In the genomic region with DNA sequence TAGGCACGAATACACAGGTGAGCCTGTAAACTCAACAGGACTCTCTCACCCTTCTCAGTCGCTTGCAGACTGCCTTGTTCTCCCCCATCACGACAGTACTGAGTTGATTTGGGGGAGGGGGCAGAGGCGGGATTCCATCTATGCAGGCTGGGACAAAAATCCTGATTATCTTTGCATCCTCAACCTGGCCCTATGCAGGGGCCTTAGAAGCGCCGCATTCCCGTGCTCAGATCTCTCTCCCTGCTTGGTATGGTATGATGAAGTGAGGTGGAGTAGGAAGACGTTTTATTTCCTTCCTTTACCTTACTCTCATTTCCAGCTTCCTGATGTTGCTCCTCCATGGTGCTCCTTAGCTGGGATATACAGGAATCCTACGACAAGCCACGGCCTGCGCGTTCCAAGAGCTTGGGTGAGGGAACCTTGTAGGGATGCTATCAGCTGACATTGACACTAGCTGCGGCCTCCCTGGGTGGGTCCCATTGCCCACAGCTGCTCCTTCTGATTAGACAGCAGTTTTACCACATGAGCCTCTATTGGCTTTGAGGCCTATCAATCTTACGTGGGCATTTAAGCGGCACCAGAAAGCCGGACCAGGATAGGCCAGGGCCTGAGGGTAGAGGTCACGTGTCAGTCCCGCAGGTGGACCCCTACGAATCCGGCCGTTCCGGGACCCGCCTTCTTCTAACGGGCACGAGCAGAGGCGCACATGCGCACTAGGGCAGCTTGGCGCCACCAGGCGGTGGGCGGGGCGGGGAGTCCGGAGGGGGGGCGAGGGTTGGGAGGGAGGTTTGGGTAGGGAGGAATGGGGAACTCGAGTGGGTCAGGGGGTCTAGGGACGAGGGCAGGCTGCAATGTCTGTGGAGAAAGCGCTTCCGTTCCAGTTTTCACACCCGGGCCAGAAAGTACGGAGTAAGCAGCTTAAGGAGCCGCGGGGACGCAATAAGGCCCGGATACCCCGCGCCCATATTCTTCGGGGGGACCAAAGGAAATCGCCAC, we compare ENCODE assay signal across 8 mouse cellular contexts. TPM values are rescaled to one million over a fixed set of nuclear protein-coding genes. Genes with fewer than 3 reads are reported as not detected.
A peak's percentile ranks its signal among the peaks of the same experiment; 100 is the strongest.
DNase-seq lines count a peak whose midpoint lies in the region; ATAC-seq and TF ChIP-seq lines count a peak whose summit lies in the region.

Snx32 (minus strand) TSS at position 508 of the 996 bp plus-strand sequence.

- DNase-seq in ZHBTc4 (ENCODE audit: low read depth, low spot score) = peak; percentile 99
- DNase-seq in gastrocnemius, adult 2 months = peak; percentile 99
- peak; percentile 99 for DNase-seq in hindbrain, postnatal 0 days (ENCODE audit: low spot score)
- DNase-seq in left cerebral cortex, adult 8-10 months (ENCODE audit: low spot score in 2 of 2) = peak; percentile 91 to 100
- peak; percentile 100 for DNase-seq in right cerebral cortex, postnatal 10 days (ENCODE audit: low spot score in 2 of 2)
- peak; percentile 91 for DNase-seq in urinary bladder, postnatal 25 days (ENCODE audit: low spot score)

- peak within 1 kb of the TSS; percentile 80 for H3K4me2 ChIP-seq in hindbrain, postnatal 0 days (ENCODE audit: low read depth, low read length)

- no peaks in the 10 kb centered on the region for H3K9me3 ChIP-seq in hindbrain, postnatal 0 days (ENCODE audit: low read length)
- no peaks in the 10 kb centered on the region for H3K9me3 ChIP-seq in megakaryocyte, embryonic 14.5 days

- TF ChIP-seq CTCF in gastrocnemius, adult 2 months (IDR thresholded peaks at IDR 0.05) = peak; percentile 45
- peak; percentile 52 for TF ChIP-seq CTCF in hindbrain, postnatal 0 days (IDR thresholded peaks at IDR 0.05; ENCODE audit: low read depth)

- peak within 1 kb of the TSS; percentile 70 for H3K9ac ChIP-seq in hindbrain, postnatal 0 days (replicated peaks; ENCODE audit: low read length)

- 2% methylated on average over 47 of the region's 47 CpGs for WGBS in hindbrain, postnatal 0 days

- H3K36me3 ChIP-seq in hindbrain, postnatal 0 days (ENCODE audit: insufficient read depth, low read length) = no peaks in the 10 kb centered on the region
- no peaks in the 10 kb centered on the region for H3K36me3 ChIP-seq in megakaryocyte, embryonic 14.5 days (replicated peaks; ENCODE audit: low read length)

- ATAC-seq in common myeloid progenitor, adult 5-6 weeks (replicated peaks; ENCODE audit: low read depth, poor library complexity, severe bottlenecking) = peak; percentile 94
- peak; percentile 99 for ATAC-seq in hindbrain, postnatal 0 days

- H3K4me1 ChIP-seq in hindbrain, postnatal 0 days (ENCODE audit: insufficient read depth, low read length) = peaks cover 16% of the 10 kb centered on the region
- H3K4me1 ChIP-seq in megakaryocyte, embryonic 14.5 days = peaks cover 45% of the 10 kb centered on the region

- intact Hi-C loops in gastrocnemius, adult 2 months (cut with DNase I) = loop anchor here (2.0 kb wide), 1 partner anchor 20 kb away; the partner anchor contains the start of gene Cfl1

- H3K27ac ChIP-seq in gastrocnemius, adult 2 months = peak within 1 kb of the TSS; percentile 89
- peak within 1 kb of the TSS; percentile 82 for H3K27ac ChIP-seq in hindbrain, postnatal 0 days

- no peaks in the 10 kb centered on the region for H3K27me3 ChIP-seq in hindbrain, postnatal 0 days (ENCODE audit: insufficient read depth, low read length)
- no peaks in the 10 kb centered on the region for H3K27me3 ChIP-seq in megakaryocyte, embryonic 14.5 days (replicated peaks)

- peak within 1 kb of the TSS; percentile 93 for H3K4me3 ChIP-seq in gastrocnemius, adult 2 months
- peak within 1 kb of the TSS; percentile 53 for H3K4me3 ChIP-seq in hindbrain, postnatal 0 days (ENCODE audit: low read length)
- peak within 1 kb of the TSS; percentile 94 for H3K4me3 ChIP-seq in megakaryocyte, embryonic 14.5 days (replicated peaks)

RNA-seq across cellular contexts. Expression of gene Snx32, which starts in this region (rescaled TPM):
- 1.3 and 2.9 TPM in 2 replicates for total RNA-seq in common myeloid progenitor, adult 5-6 weeks (2017)
- 1 to 10 TPM; 5.8 to 8.0 TPM for total RNA-seq in gastrocnemius, adult 2 months (2021)
- 78.0 and 79.0 TPM in 2 replicates for total RNA-seq in hindbrain, postnatal 0 days (2014; rRNA removed)
- 75.0 and 79.6 TPM in 2 replicates for polyA plus RNA-seq in hindbrain, postnatal 0 days (2015; fragmentation: Nextera tagmentation; extraction: Ambion mirVana)
- total RNA-seq in left cerebral cortex, adult 8-10 months (2022) = 10 to 100 TPM; 82.4 to 93.9 (median 89.3) TPM
- 3.6 and 4.0 TPM in 2 replicates for polyA plus RNA-seq in megakaryocyte, embryonic 14.5 days (2012; ENCODE audit: insufficient read depth, low replicate concordance)

Comparison
In these comparisons a context has a peak if more than half of its experiments do, and no peak if none do; other contexts are left out.
1. Peak in every context shown above with its lines: DNase-seq, ATAC-seq, H3K4me3 ChIP-seq and H3K27ac ChIP-seq.
2. RNA of gene Snx32 (polyA plus RNA-seq): 75.0 to 79.6 TPM in hindbrain, postnatal 0 days; 3.6 to 4.0 TPM in megakaryocyte, embryonic 14.5 days; every median in the first group is over 10 times any median in the second.